Mouse (Mus musculus) liver, postnatal 0 days (tissue): ENCODE measurements around the gene Cds1.

Experiments
- CTCF ChIP-seq: sonication (generic); IDR thresholded peaks from 2 replicates; pipeline ENCODE4 v1.5.1; 2016; ENCODE audit warnings: antibody characterized with exemption, low read depth
- EP300 ChIP-seq: IDR thresholded peaks from 2 replicates; pipeline ENCODE4 v1.6.1; 2016; ENCODE audit warnings: antibody characterized with exemption, low read depth, mild to moderate bottlenecking

DNA sequence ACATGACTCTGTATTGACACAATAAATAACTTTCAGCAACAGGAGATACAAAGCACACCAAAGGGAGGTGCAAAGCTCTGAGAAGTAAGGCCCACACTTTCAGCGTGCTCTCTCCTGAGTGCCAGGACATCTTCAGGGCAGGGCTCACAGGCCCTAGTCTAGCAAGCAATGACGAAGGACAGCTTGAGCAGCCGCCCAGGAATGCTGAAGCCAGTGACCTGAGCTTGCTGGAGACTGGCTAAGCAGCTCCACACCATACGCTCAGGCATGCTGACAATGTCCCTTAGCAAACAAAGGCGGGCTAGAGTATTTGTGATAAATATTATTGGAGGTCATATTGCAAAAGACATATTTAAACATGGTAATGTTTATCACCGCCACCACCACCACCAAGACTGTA, 38.6 kb upstream of the Cds1 start:
- TF ChIP-seq CTCF, result no peak
- no peak for TF ChIP-seq EP300
